Mouse (Mus musculus) MEL (cell line): ENCODE measurements at regions not wholly inside any gene's neighbourhood (a gene's known extent, or its start where the extent isn't known, plus 50 kb on each side); places are given as distances from the start of the nearest gene placed in this dataset.

ENCODE experiments used
- DNase-seq: peaks from one replicate; pipeline ENCODE4 v3.0.0; 2011; ENCODE audit warnings: low read depth, low spot score
- H3K27ac ChIP-seq: 2 replicates; pipeline ENCODE4 v1.5.1; 2012; ENCODE audit warnings: low read depth, mild to moderate bottlenecking, control low read depth, low read length, moderate library complexity; ENCODE audit not compliant: control insufficient read depth
- H3K27me3 ChIP-seq, 2 experiments: fragments of 150-350 bp in 1 of 2; sonication (generic) in 1 of 2; 2 replicates each; pipeline ENCODE4 v1.6.1; 2012; ENCODE audit warnings: low read length in 2 of 2, mild to moderate bottlenecking in 2 of 2, improper control_type of control experiment in 1 of 2, moderate library complexity in 1 of 2; ENCODE audit not compliant: insufficient read depth in 2 of 2, control insufficient read depth in 1 of 2
- H3K36me3 ChIP-seq, 2 experiments: 2 replicates each; pipeline ENCODE4 v1.6.1; 2012 to 2014; ENCODE audit warnings: low read length in 2 of 2, improper control_type of control experiment in 1 of 2, inconsistent platforms in 1 of 2, mild to moderate bottlenecking in 1 of 2; ENCODE audit not compliant: insufficient read depth in 2 of 2, control insufficient read depth in 1 of 2
- H3K4me1 ChIP-seq, 2 experiments: fragments of 150-350 bp in 1 of 2; sonication (generic) in 1 of 2; 2 replicates each; pipeline ENCODE4 v1.6.1; 2012; ENCODE audit warnings: low read length in 2 of 2, improper control_type of control experiment in 1 of 2, mild to moderate bottlenecking in 1 of 2; ENCODE audit not compliant: insufficient read depth in 2 of 2, control insufficient read depth in 1 of 2
- H3K4me3 ChIP-seq, 2 experiments: fragments of 150-350 bp in 1 of 2; sonication (generic) in 1 of 2; 2 replicates each; pipeline ENCODE4 v1.5.1; 2012; ENCODE audit warnings: low read depth in 2 of 2, low read length in 2 of 2, mild to moderate bottlenecking in 2 of 2, moderate library complexity in 2 of 2, control low read depth in 1 of 2, improper control_type of control experiment in 1 of 2; ENCODE audit not compliant: control insufficient read depth in 1 of 2, insufficient read depth in 1 of 2
- H3K79me2 ChIP-seq: 2 replicates; pipeline ENCODE4 v1.6.1; 2012; ENCODE audit warnings: mild to moderate bottlenecking, low read length, moderate library complexity; ENCODE audit not compliant: control insufficient read depth, poor library complexity, insufficient read depth
- H3K9ac ChIP-seq: 2 replicates; pipeline ENCODE4 v1.6.1; 2012; ENCODE audit warnings: low read depth, mild to moderate bottlenecking, control low read depth, low read length, moderate library complexity; ENCODE audit not compliant: control insufficient read depth, poor library complexity, severe bottlenecking
- H3K9me3 ChIP-seq: fragments of 150-350 bp; sonication (generic); replicated peaks from 2 replicates; pipeline ENCODE4 v1.6.1; 2012; ENCODE audit warnings: mild to moderate bottlenecking, low read length, improper control_type of control experiment, moderate library complexity; ENCODE audit not compliant: insufficient read depth
- BHLHE40 ChIP-seq: IDR thresholded peaks from 2 replicates; pipeline ENCODE4 v1.6.1; 2012; ENCODE audit warnings: low read depth, mild to moderate bottlenecking, inconsistent platforms, low read length, improper control_type of control experiment, borderline replicate concordance
- CHD1 ChIP-seq: IDR thresholded peaks from 2 replicates; pipeline ENCODE4 v1.6.1; 2012; ENCODE audit warnings: low read depth, mild to moderate bottlenecking, inconsistent platforms, low read length, improper control_type of control experiment
- CHD2 ChIP-seq: IDR thresholded peaks from 2 replicates; pipeline ENCODE4 v1.6.1; 2011; ENCODE audit warnings: low read length, improper control_type of control experiment
- CTCF ChIP-seq, 3 experiments: IDR thresholded peaks in 2 of 3; conservative IDR thresholded peaks in 1 of 3; 2 replicates each; pipeline ENCODE4 v1.5.1; 2011 to 2012; ENCODE audit warnings: low read length in 3 of 3, low read depth in 2 of 3, mild to moderate bottlenecking in 2 of 3, improper control_type of control experiment in 1 of 3, inconsistent platforms in 1 of 3, mixed read lengths in 1 of 3, moderate library complexity in 1 of 3; ENCODE audit not compliant: control insufficient read depth in 1 of 3, insufficient read depth in 1 of 3, poor library complexity in 1 of 3, severe bottlenecking in 1 of 3
- EP300 ChIP-seq, 2 experiments: IDR thresholded peaks; 2 replicates each; pipeline ENCODE4 v1.6.1; 2011; ENCODE audit warnings: improper control_type of control experiment in 2 of 2, low read length in 2 of 2, low read depth in 1 of 2, mild to moderate bottlenecking in 1 of 2
- ETS1 ChIP-seq: IDR thresholded peaks from 2 replicates; pipeline ENCODE4 v1.6.1; 2012; ENCODE audit warnings: low read depth, mild to moderate bottlenecking, inconsistent platforms, low read length, improper control_type of control experiment, moderate library complexity
- GABPA ChIP-seq: IDR thresholded peaks from 2 replicates; pipeline ENCODE4 v1.6.1; 2012; ENCODE audit warnings: low read depth, mild to moderate bottlenecking, inconsistent platforms, low read length, improper control_type of control experiment, moderate library complexity
- GATA1 ChIP-seq: IDR thresholded peaks from 2 replicates; pipeline ENCODE4 v1.6.1; 2011; ENCODE audit warnings: low read depth, low read length, improper control_type of control experiment
- HCFC1 ChIP-seq: IDR thresholded peaks from 2 replicates; pipeline ENCODE4 v1.6.1; 2012; ENCODE audit warnings: low read depth, mild to moderate bottlenecking, inconsistent platforms, low read length, improper control_type of control experiment, moderate library complexity
- MAFK ChIP-seq: IDR thresholded peaks from 2 replicates; pipeline ENCODE4 v1.6.1; 2011; ENCODE audit warnings: low read depth, mild to moderate bottlenecking, low read length, improper control_type of control experiment, borderline replicate concordance
- MAZ ChIP-seq: IDR thresholded peaks from 2 replicates; pipeline ENCODE4 v1.6.1; 2012; ENCODE audit warnings: low read depth, mild to moderate bottlenecking, inconsistent platforms, low read length, improper control_type of control experiment
- POLR2AphosphoS5 ChIP-seq: IDR thresholded peaks from 2 replicates; pipeline ENCODE4 v1.6.1; 2012; ENCODE audit warnings: low read depth, borderline replicate concordance, mild to moderate bottlenecking, inconsistent platforms, low read length, moderate library complexity, mixed read lengths
- RCOR1 ChIP-seq: IDR thresholded peaks from 2 replicates; pipeline ENCODE4 v1.6.1; 2012; ENCODE audit warnings: low read depth, mild to moderate bottlenecking, inconsistent platforms, low read length, improper control_type of control experiment
- SIN3A ChIP-seq: IDR thresholded peaks from 2 replicates; pipeline ENCODE4 v1.6.1; 2012; ENCODE audit warnings: low read length, improper control_type of control experiment, inconsistent platforms
- TAL1 ChIP-seq: IDR thresholded peaks from 2 replicates; pipeline ENCODE4 v1.6.1; 2012; ENCODE audit warnings: mild to moderate bottlenecking, inconsistent platforms, low read length, moderate library complexity, mixed read lengths
- USF1 ChIP-seq: IDR thresholded peaks from 2 replicates; pipeline ENCODE4 v1.6.1; 2014; ENCODE audit warnings: low read depth, mild to moderate bottlenecking, inconsistent platforms, low read length, improper control_type of control experiment, moderate library complexity
- ZC3H11A ChIP-seq: IDR thresholded peaks from 2 replicates; pipeline ENCODE4 v1.6.1; 2012; ENCODE audit warnings: low read depth, mild to moderate bottlenecking, inconsistent platforms, low read length, improper control_type of control experiment
- ZKSCAN1 ChIP-seq: IDR thresholded peaks from 2 replicates; pipeline ENCODE4 v1.6.1; 2012; ENCODE audit warnings: low read depth, mild to moderate bottlenecking, inconsistent platforms, low read length, improper control_type of control experiment, moderate library complexity

DNA sequence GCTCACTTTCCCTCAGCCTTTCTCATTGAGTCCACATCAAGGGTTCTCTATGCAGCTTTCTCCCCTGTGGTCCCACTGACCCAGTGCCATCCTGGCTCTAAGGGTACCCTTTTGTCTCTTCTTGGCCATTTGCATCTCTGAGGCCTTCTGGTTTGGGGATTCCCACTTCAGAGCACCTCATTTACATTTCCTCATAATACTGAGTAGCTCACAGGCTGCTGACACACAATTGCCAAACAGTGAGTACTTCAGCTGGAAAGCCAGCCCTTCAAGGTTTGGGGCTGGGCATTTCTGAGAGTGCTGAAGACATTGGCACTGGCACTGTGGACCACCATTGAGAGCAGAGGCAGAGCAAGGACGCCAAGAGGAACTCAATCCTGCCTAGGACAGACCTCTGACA lies 99.2 kb downstream of the Rassf10 start:
- Histone ChIP-seq H3K79me2 (no peaks in the 10 kb centered on the region), H3K4me1 (no peaks in the 10 kb centered on the region), H3K9me3 (no peaks in the 10 kb centered on the region), H3K27me3 (no peaks in the 10 kb centered on the region), H3K36me3 (no peaks in the 10 kb centered on the region), H3K27ac (no peak overlapping the region), H3K9ac (no peak overlapping the region), H3K4me3 (no peak overlapping the region)
- TF ChIP-seq ZC3H11A (no peak), SIN3A (no peak), BHLHE40 (no peak), CHD2 (no peak), USF1 (no peak), POLR2AphosphoS5 (no peak), MAFK (no peak), CTCF (IDR thresholded peaks at IDR 0.05 in 2 of 3, conservative IDR thresholded peaks at IDR 0.05 in 1 of 3; ENCODE audit: control insufficient read depth in 1 of 3, insufficient read depth in 1 of 3, low read depth in 2 of 3, low read length in 3 of 3, poor library complexity in 1 of 3, severe bottlenecking in 1 of 3) (no peak), ETS1 (no peak), TAL1 (no peak)
- no peak for DNase-seq

- Histone ChIP-seq H3K36me3 (no peaks in the 10 kb centered on the region), H3K27me3 (no peaks in the 10 kb centered on the region), H3K79me2 (no peaks in the 10 kb centered on the region), H3K27ac (no peak overlapping the region), H3K9me3 (no peaks in the 10 kb centered on the region), H3K4me1 (no peaks in the 10 kb centered on the region), H3K9ac (no peak overlapping the region), H3K4me3 (no peak overlapping the region)
- no peak for DNase-seq
- TF ChIP-seq ZKSCAN1 (no peak), EP300 (IDR thresholded peaks at IDR 0.05; ENCODE audit: low read depth in 1 of 2, low read length in 2 of 2) (no peak), ZC3H11A (no peak), POLR2AphosphoS5 (no peak), MAZ (no peak), GATA1 (no peak), HCFC1 (no peak), CHD1 (no peak), RCOR1 (no peak), GABPA (no peak)
Measured at GRCm38 (mm10) chr7:113056421-113056820, 102.7 kb downstream of the Rassf10 start.
